Mouse (Mus musculus) kidney, adult 2 months (tissue): ENCODE data around the gene Zfp324. TPM values are rescaled to one million over a fixed set of nuclear protein-coding genes. Genes with fewer than 3 reads are reported as not detected.

Source experiments
- DNase-seq: peaks from one replicate; pipeline ENCODE4 v3.0.0; 2021
- H3K27ac ChIP-seq: fragments of 200-500 bp; 2 replicates; pipeline ENCODE4 v1.5.1; 2012; ENCODE audit warnings: low read depth, low read length, control low read depth, inconsistent platforms; ENCODE audit not compliant: insufficient read depth
- H3K27me3 ChIP-seq: fragments of 200-500 bp; replicated peaks from 2 replicates; pipeline ENCODE4 v1.6.1; 2012; ENCODE audit warnings: mild to moderate bottlenecking, moderate library complexity, low read length, inconsistent platforms; ENCODE audit not compliant: control insufficient read depth, insufficient read depth
- H3K36me3 ChIP-seq: fragments of 200-500 bp; 2 replicates; pipeline ENCODE4 v1.6.1; 2012; ENCODE audit warnings: mild to moderate bottlenecking, moderate library complexity, low read length, inconsistent platforms; ENCODE audit not compliant: control insufficient read depth, insufficient read depth
- H3K4me1 ChIP-seq: fragments of 200-500 bp; 2 replicates; pipeline ENCODE4 v1.6.1; 2011; ENCODE audit warnings: low read length; ENCODE audit not compliant: control insufficient read depth, insufficient read depth
- H3K4me3 ChIP-seq: fragments of 200-500 bp; 2 replicates; pipeline ENCODE4 v1.5.1; 2011; ENCODE audit warnings: mild to moderate bottlenecking, low read depth, low read length, control low read depth; ENCODE audit not compliant: insufficient read depth
- CTCF ChIP-seq: fragments of 200-500 bp; conservative IDR thresholded peaks from 2 replicates; pipeline ENCODE4 v1.5.1; 2011; ENCODE audit warnings: low read depth, mild to moderate bottlenecking, control low read depth, low read length, moderate library complexity, mixed read lengths; ENCODE audit not compliant: insufficient read depth, insufficient read length
- POLR2A ChIP-seq: fragments of 200-500 bp; IDR thresholded peaks from one replicate; pipeline ENCODE4 v1.6.1; 2011; ENCODE audit warnings: low read depth, low read length, control low read depth
- WGBS: fragments of 180-500 bp; shearing (Covaris S2); methylation state at CpG from one replicate; pipeline ENCODE4 v1.1.7; 2018; 5-methylcytosine and 5-hydroxymethylcytosine counted together
- polyA plus RNA-seq: library from polyadenylated mRNA; depleted of rRNA; stranded (reverse); fragments of >200 nt; gene quantifications from 2 replicates; pipeline ENCODE4 v1.2.3, GENCODE M21; 2012; rRNA removed

The Zfp324 gene
- polyA plus RNA-seq, 1 experiment: 4.8 TPM

- TF ChIP-seq CTCF: no peak
- TF ChIP-seq POLR2A: no peak
- no peaks in the 10 kb centered on the region for H3K27me3 ChIP-seq
- H3K27ac ChIP-seq: peak within 1 kb of the TSS; percentile 81
- DNase-seq: no peak
- H3K36me3 ChIP-seq: no peaks in the 10 kb centered on the region
- H3K4me1 ChIP-seq: peaks cover 4% of the 10 kb centered on the region; the same call in 1 of the 2 replicates
- H3K4me3 ChIP-seq: peak within 1 kb of the TSS; percentile 78
- WGBS: 13% methylated on average over 26 of the region's 26 CpGs
These were observed 44.6 kb downstream of the Zfp324 start, which contains the start of gene Zbtb45 for GRCm38 (mm10) chr7:13010005-13010908. Gene Zbtb45 (minus strand): TSS chr7:13010034.

GRCm38 (mm10) chr7:13013671-13014070 is 48.0 kb downstream of the Zfp324 start:
- WGBS: 64% methylated on average over 4 of the region's 4 CpGs
- Histone ChIP-seq H3K4me3 (no peak overlapping the region), H3K36me3 (no peaks in the 10 kb centered on the region), H3K27me3 (no peaks in the 10 kb centered on the region), H3K4me1 (peaks cover 4% of the 10 kb centered on the region; the same call in 1 of the 2 replicates), H3K27ac (no peak overlapping the region)
- TF ChIP-seq CTCF (no peak), POLR2A (no peak)
- no peak for DNase-seq

GRCm38 (mm10) chr7:13014275-13014839 is 48.7 kb downstream of the Zfp324 start:
- Histone ChIP-seq H3K27me3 (no peaks in the 10 kb centered on the region), H3K4me3 (no peak overlapping the region), H3K27ac (no peak overlapping the region), H3K36me3 (no peaks in the 10 kb centered on the region), H3K4me1 (peaks cover 4% of the 10 kb centered on the region; the same call in 1 of the 2 replicates)
- no peak for TF ChIP-seq POLR2A
- TF ChIP-seq CTCF: no peak
- WGBS: 53% methylated on average over 6 of the region's 6 CpGs
- no peak for DNase-seq

DNA sequence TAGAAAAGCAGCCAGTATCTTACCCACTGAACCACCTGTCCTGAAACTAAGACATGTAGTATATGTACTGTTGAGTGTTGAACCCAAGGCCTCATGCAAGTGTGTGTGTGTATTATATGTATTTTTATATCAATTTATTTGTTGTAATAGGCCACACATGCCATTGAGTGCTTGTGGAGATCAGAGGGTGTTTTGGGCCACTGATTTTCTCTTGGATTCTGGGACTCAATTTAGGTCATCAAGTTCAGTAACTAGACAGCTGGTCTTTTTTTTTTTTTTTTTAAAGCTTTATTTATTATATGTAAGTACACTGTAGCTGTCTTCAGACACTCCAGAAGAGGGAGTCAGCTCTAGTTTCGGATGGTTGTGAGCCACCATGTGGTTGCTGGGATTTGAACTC is 49.6 kb downstream of the Zfp324 start:
- DNase-seq: no peak
- Histone ChIP-seq H3K27ac (no peak overlapping the region), H3K27me3 (no peaks in the 10 kb centered on the region), H3K36me3 (no peaks in the 10 kb centered on the region), H3K4me3 (no peak overlapping the region), H3K4me1 (peaks cover 4% of the 10 kb centered on the region; the same call in 1 of the 2 replicates)
- TF ChIP-seq CTCF (no peak), POLR2A (no peak)
- 80% methylated on average over 1 of the region's 1 CpGs for WGBS

GRCm38 (mm10) chr7:13022773-13023535 is 57.3 kb downstream of the Zfp324 start:
- TF ChIP-seq CTCF: no peak
- no peak for TF ChIP-seq POLR2A
- H3K4me3 ChIP-seq: peak overlapping the region; percentile 62
- H3K27ac ChIP-seq: peak overlapping the region; percentile 29; the same call in 1 of the 2 replicates
- no peaks in the 10 kb centered on the region for H3K27me3 ChIP-seq
- peaks cover 12% of the 10 kb centered on the region for H3K4me1 ChIP-seq
- DNase-seq: peak; percentile 83
- peaks cover 2% of the 10 kb centered on the region; the same call in 1 of the 2 replicates for H3K36me3 ChIP-seq
- 4% methylated on average over 31 of the region's 31 CpGs for WGBS

Other genes with a start within 250 kb of the Zfp324 start
- not detected in 2 replicates for gene Vmn2r56, start 230.8 kb upstream of the Zfp324 start, polyA plus RNA-seq
- 0.59 and 0.88 TPM in 2 replicates for gene Zscan18, start 162.2 kb upstream of the Zfp324 start, polyA plus RNA-seq
- 1.1 and 1.7 TPM in 2 replicates for gene Zfp329, start 147.0 kb upstream of the Zfp324 start, polyA plus RNA-seq
- gene Zfp110, start 131.1 kb upstream of the Zfp324 start, polyA plus RNA-seq: 7.7 and 9.4 TPM in 2 replicates
- 1.3 and 1.4 TPM in 2 replicates for gene Zfp128, start 84.7 kb upstream of the Zfp324 start, polyA plus RNA-seq
- gene Zscan22, start 68.0 kb upstream of the Zfp324 start, polyA plus RNA-seq: 11.6 and 12.5 TPM in 2 replicates
- 1,384 and 1,441 TPM in 2 replicates for gene Rps5, start 43.5 kb upstream of the Zfp324 start, polyA plus RNA-seq
- 0.08 and 0.11 TPM in 2 replicates for gene Rnf225, start 38.4 kb upstream of the Zfp324 start, polyA plus RNA-seq
- gene Zfp446, start 12.0 kb downstream of the Zfp324 start, polyA plus RNA-seq: 5.4 and 6.2 TPM in 2 replicates
- 0.56 and 0.69 TPM in 2 replicates for gene Slc27a5, start 32.4 kb downstream of the Zfp324 start, polyA plus RNA-seq
- gene Trim28, start 33.3 kb downstream of the Zfp324 start, polyA plus RNA-seq: 186 and 191 TPM in 2 replicates
- 14.1 and 15.0 TPM in 2 replicates for gene Zbtb45, start 44.2 kb downstream of the Zfp324 start, polyA plus RNA-seq
- 103 and 134 TPM in 2 replicates for gene Chmp2a, start 69.0 kb downstream of the Zfp324 start, polyA plus RNA-seq
- gene Ube2m, start 72.4 kb downstream of the Zfp324 start, polyA plus RNA-seq: 231 and 249 TPM in 2 replicates
- 1.3 and 1.8 TPM in 2 replicates for gene Mzf1, start 88.9 kb downstream of the Zfp324 start, polyA plus RNA-seq
- not detected in 2 replicates for gene Vmn1r85, start 129.3 kb downstream of the Zfp324 start, polyA plus RNA-seq
- not detected in 2 replicates for gene Vmn1r86, start 154.1 kb downstream of the Zfp324 start, polyA plus RNA-seq
- not detected in 2 replicates for gene Vmn1r87, start 174.3 kb downstream of the Zfp324 start, polyA plus RNA-seq
- gene Vmn1r88, start 193.7 kb downstream of the Zfp324 start, polyA plus RNA-seq: not detected in 2 replicates
- gene Vmn1r89, start 247.2 kb downstream of the Zfp324 start, polyA plus RNA-seq: not detected in 2 replicates